Mouse (Mus musculus): ENCODE results near the gene Scaf8.
"Not testable (repeated sequence)": the region's sequence is repeated elsewhere in the genome, so short reads cannot be mapped to it uniquely, and the experiment has no call there.

DNA sequence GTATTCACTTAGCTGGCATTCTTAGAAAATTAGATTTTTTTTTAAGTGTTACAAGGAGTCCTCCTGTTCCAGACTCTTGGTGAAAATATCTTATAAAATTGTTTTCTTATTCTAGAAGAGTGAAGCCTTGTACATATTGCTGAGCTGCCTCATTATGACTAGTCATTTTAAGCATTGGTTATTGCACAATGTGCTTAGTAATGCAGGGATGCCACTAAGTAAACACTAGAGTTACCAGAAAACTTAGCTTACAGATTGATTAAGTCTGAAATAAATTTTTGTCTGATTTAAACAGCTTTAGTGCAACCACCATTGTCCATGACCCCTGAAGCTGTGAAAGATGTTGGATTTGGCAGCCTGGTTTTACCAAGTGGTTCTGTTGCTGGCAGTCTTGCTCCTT lies 80.7 kb downstream of the Scaf8 start:
- TF ChIP-seq EP300 (IDR thresholded peaks at IDR 0.05; ENCODE audit: low read depth in 1 of 2, low read length in 2 of 2); GATA1 (IDR thresholded peaks at IDR 0.05; ENCODE audit: low read depth, low read length); POLR2A (IDR thresholded peaks at IDR 0.05; ENCODE audit: control insufficient read depth in 1 of 2, insufficient read depth in 1 of 2, low read depth in 1 of 2, low read length in 2 of 2, poor library complexity in 1 of 2); USF1 (IDR thresholded peaks at IDR 0.05; ENCODE audit: low read depth, low read length): not testable (repeated sequence)
